Mouse (Mus musculus): ENCODE measurements around the gene Slc39a13.

Slc39a13 gene

DNA sequence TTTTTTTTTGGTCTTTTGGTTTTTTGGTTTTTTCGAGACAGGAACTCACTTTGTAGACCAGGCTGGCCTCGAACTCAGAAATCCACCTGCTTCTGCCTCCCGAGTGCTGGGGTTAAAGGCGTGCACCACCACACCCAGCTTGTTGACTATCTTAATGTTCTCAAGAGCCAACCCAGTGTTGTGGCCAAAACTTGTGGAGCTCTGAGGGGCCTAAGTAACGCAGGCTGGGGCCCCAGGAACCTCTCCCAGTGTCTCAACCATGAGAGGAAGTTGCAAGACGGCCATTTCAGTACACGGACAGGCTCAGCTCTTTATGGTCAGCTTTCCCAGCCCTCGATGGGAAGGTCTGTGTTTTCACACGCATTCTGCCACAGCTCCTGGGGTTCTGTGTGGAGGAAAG, 18.8 kb upstream of the Slc39a13 start:
- no peak for DNase-seq (ENCODE audit: low spot score in 2 of 2)

DNA sequence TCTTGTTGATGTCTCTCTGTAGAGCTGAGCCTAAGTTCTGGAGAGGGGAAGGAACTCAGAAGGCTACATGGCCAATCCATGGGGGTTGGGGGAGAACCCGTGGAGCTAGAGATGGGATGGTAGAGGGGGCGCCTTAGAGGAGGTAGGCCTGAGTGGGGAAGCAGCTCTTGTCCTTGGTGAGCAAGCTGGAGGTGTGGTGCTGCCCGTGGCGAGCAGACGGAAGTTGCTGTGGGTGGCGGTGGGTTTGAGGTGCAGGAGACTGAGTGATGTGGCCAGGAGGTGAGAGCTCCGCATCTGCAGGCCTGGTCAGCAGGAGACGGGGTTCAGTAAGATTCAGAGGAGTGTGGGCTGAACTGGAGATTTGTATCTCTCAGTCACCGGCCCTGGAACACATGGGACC, 17.2 kb upstream of the Slc39a13 start:
- DNase-seq (ENCODE audit: low spot score in 2 of 2) = no peak

DNA sequence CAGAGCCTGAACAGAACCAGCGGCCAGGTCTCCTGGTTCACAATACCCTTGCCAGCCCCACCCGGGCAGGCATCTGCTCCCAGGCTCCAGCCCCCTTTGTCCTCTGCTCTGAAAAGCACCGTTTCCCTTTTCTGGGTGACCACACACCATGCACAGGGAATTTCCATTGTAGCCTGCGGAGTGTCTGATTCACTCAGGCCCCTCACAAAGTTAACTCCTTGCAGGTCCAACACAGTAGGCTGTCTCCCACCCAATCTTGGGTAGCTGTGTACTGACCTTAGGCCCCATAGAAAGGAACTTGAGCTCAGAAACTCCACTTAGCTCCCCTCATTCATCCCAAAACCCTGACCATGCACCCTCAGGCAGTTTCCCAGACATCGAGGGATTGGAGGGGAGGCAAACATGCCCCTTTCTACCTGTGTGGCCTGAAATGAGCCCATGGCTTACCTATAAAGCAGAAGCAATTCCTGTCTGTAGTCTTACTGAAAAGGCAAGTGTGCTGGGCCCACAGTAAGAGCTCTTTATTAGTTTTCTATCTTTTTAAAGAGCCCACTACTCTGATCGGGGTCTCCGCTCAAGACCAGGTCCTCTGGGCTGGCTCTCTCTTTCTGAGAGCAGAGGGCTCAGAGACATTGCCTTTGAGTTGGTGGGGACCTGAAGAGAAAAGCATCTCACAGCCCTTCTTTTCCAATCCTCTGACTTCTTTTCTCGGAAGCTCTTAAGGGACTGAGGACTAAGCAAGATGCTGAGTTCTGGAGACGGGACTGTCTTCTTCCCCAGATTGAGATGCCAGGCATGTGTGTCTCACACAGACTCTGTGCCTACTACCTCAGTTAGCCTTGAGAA, 16.4 kb upstream of the Slc39a13 start:
- DNase-seq (ENCODE audit: low spot score in 2 of 2) = no peak

DNA sequence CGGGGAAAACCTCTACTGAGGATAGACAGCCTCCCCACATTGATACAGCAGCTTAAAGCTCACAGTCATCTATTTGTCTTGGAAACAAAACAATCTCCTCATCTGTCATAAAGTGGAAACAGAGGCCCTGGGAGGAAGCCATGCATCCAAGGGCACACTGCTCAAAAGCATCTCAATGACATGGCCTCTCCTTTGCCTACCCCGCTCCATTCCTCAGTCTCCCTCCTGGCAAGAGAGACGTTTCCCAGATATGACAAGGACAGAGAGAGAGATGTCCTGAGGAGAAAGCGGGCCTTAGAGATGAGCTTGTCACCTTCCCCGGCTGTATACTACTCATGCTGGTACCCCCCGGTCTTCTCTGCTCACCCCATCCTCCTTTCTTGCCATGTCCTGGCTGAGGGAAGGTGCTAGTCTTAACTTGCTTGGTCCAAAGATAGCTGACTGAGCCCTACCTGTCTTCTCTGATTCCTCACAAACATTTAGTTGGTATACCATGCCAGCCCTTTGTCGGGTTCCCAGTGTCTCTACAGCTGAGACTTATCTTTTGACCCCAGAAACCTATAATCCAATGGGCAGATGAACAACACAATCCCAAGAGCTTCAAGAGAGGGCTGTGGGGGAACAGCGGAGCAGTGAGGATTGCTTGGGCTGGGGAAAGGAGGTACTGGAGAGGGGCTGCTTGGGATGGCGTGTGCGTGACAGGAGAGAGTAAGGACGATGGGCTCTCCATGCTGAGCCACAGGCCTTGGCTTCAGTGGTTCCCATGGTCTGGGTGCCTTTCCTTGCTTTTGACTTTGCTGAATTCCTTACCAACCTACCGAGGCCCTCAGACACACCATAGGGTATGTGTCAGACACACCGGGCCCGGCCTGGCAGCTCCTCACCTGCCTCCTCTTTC, 15.5 kb upstream of the Slc39a13 start:
- DNase-seq (ENCODE audit: low spot score in 2 of 2) = no peak

DNA sequence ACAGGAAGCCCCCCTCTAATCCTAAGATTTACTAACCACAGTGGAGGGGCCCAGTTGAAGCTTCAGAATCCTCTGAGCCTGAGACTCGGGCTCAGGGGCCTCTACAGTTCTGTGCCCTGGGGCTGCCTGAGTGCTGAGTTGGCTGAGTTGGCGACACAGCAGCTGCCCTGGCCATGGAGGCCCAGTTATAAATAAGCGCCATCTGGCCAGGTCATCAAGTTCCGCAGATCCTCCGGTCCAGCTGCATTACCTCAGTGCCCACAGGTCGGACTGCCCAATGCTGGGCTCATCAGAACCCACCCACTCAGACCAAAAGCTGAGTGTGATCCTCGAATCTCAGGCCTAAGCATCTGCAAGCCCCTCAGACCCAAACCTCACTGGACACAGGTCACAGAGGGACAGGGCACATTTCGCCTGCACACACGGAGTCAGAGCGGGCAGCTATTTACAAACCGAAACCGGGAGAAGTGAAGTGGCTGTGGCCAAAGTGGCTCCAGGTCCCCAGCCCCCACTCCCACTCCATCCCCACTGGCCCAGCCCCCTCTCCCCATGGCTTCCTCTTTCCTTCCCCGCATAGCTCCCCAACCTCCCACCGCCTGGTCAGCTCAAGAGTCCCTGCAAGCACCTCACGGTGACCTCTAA, 14.1 kb upstream of the Slc39a13 start:
- DNase-seq (ENCODE audit: low spot score in 2 of 2) = no peak

DNA sequence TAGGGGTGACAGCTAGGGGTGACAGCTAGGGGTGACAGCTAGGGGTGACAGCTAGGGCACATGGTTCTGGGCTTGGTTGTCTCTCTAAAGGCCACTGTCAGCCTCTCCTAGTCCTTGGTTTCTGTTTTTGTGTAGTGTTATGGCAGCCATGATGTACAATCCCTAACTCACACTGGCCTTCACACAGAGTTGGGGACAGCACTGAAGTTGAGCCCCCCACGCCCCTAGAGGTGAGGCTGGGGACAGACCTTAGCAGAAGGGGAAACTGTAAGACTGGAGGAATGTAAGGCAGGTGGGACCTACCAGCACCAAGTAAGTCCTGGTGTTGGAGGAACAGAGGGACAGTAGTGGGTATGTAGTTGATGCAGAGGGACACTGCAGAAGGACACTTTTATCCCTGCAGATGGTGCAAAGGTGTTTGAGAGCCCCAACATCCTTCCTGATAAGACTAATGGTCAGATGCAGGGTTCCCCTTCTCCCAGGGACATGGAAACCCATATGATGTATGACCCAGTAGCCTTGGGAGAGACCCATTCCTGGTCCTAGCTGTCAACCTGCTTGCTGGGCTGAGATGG, 13.2 kb upstream of the Slc39a13 start:
- DNase-seq (ENCODE audit: low spot score in 2 of 2) = no peak

DNA sequence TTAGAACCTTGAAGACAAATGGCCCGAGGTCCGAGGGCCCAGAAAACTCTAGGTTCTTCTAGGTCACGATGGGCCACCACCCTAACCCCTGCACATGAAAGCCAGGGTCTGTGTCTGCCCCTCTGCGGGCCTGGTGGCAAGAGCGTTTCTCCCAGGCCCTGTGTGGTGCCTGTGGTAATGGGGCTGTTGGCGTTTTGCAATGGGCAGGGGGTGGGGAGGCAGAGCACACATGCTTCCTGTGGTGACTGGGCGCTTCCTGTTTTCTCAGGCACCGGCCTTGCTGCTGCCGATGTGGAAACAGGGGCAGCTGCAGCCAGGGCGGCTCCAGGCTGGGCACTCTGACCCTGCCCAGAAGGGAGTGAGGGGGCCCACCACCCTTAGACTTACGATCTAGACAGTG, 12.6 kb upstream of the Slc39a13 start:
- DNase-seq (ENCODE audit: low spot score in 2 of 2) = no peak

DNA sequence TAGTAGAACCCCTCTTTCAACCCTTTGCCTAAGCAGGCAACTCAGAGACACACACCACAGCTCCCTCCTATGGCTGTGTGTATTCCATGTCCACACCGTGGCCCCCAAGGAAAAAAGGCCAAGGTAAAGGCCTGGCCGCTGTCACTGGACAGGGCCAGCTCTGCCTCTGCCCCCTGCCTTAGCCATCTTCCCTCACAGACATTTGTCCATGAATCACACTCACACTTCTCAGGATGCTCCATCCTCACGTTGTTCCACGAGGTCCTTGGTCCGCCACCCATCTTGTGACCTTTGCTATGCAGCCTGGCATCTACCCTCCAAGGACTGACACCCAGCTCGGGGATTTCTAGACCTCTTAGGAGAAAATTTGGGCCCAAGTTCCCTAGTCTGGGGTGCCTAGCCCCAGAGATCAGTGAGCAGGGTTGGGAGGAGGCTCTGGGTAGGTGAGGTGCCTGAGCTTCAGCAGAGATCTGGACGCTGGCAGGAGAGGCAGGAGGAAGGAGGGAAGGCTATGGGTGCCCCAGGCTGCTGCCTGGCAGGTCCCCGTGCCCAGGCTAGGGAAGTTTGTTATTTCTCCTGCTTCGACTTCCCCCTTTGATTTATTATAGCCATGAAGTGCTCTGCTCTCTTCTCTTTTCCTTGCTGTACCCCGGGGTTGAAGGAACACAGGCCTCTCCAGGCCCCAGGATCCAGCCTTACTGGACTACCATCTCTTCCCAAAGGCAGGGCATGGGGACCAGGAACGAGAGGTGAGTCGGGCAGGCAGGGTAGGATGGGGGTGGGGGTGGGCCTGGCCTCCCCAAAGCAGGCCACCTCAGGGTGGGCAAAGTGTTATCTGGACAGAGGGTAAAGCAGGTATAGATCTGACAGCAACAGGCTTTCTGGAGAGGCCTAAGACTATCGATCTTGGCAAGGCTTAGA, 11.8 kb upstream of the Slc39a13 start, which contains the start of gene Spi1:
TSS of gene Spi1 (plus strand) at position 616 of the 921 bp plus-strand sequence.
- no peak for DNase-seq (ENCODE audit: low spot score in 2 of 2)

DNA sequence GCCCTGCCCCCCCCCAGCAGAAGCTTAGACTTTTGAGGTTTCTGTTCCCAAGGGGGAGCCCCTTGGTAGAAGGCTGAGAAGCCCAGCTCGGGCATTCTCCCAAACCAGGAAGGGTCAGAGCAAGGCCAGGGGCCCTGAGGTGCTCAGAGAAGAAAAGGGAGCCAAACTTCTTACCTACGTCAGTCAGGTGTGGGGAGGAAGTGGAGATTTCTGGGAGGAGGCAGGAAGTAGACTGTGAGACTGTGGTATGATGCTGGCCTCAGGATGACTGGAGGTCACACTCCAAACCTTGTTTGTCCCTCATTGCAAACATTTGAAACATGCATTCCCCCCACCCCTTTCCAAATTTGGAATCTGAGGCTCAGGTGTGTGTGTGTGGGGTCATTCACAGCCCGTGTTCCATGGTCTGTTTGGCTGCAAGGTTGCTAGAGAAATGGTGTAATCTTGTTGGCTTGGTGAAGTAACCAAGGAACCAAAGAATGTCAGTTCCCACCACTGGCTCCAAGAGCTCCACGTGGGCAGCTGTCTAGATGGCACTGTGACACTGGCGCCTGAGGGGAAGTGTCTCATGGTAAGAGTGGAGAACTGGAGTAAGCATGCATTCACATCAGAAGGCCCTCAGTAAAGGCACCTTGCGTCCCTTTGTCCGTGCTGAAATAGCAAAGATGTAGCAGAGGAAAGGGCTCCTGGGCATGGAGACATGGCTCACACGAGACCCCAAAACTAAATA, 10.7 kb upstream of the Slc39a13 start:
- DNase-seq (ENCODE audit: low spot score in 2 of 2) = no peak

DNA sequence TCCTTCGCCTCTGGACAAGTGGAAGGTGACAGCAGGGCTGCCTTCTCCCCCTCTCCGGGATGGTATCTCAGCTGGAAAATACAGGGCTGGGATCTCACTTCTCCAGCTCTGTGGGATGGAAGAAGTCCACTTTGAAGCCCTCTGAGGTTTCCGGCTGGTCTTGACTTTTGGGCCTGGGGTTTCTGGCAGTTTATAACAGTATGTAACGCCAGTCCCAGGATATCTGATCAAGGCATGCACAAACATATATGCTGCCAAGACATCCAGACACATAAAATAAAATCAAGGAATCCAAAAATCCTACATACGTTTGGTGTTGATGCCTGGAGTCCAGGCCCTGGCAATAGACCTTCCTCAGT, 8.8 kb upstream of the Slc39a13 start:
- DNase-seq (ENCODE audit: low spot score in 2 of 2) = no peak

DNA sequence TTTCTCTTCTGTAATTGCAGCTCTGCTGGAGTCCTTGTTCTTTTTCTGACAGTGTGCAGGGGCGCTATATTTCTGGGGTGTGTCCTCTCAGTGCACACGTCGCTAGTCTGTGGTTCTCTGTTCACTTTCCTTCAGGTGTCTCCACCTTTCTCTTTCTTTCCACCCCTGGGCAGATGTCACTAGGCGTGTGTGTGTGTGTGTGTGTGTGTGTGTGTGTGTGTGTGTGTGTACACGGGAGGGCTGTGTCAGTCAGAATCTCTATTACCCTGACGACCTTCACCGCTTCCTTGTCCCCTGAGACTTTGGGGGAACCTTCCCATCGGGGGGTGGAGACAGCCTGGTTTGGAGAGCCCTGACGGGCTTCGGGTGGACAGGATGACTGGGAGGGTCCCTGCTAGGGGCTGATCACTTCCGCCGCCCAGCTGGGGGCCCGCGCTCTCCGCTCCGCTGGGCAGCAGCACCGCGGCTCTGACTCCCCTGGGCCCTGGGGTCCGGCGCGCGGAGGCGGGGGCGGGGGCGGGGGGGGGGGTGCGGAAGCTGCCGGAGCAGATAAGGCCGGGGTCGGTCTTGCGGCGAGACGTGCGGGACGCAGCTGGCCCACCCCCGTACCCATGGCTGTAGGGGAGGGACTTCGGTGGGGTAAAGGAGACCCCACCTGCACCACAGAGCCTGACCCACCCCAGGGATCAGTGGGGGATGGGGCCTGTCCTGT, 8.3 kb upstream of the Slc39a13 start:
- DNase-seq (ENCODE audit: low spot score in 2 of 2) = no peak

DNA sequence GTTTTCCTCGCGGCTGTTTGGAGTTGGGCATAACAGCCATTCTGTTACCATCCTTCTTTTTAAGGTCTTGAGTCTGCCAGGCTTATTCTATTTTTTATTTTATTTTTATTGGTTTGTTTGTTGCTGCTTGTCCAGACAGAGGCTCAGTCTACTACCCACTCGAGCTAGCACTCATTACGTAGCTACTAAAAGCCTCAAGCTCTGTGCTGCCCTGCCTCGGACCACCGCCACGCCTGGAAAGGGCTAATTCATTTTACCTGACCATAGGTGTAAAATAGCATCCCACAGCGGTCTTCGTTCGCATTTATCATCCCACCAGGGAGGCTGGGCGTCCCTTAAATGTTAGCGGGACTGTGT, 7.7 kb upstream of the Slc39a13 start:
- no peak for DNase-seq (ENCODE audit: low spot score in 2 of 2)

DNA sequence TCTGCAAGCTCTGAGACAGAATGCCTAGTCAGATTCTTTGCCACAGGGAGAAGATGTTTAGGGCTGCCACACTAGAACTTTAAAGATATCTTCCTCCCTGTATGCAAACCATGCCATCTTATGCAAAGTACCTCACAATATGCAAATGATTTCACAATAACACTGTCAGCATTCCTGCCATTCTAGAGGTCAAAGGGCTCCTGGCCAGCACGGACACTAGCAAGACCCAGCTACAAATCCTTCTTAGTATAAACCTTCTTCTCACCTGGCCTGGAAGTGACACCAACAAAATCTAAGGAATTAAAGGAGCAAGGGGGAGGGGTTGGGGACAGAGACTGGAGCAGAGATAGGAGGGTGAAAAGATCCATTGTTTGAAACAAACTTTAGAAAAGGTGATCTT, 1.9 kb upstream of the Slc39a13 start:
- DNase-seq (ENCODE audit: low spot score in 2 of 2) = no peak

DNA sequence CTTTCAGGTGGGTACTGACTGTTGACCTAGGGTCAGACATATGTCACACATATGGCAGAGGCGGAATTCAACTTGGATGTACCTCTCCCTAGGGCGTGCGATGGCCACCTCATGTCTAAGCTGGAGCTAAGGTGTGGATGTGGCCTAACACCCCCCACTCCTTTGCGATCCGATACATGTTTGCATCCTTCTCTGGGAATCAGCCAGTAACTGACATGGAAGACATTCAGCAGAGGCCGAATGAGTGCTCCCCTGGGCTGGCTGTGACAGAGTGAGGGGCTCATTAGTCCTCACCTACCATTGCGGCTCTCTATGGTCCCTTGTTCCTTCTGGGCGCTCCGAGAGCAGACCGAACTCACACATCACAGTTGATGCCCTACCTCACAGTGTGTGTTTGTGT, 842 bp upstream of the Slc39a13 start:
- DNase-seq (ENCODE audit: low spot score in 2 of 2) = no peak

DNA sequence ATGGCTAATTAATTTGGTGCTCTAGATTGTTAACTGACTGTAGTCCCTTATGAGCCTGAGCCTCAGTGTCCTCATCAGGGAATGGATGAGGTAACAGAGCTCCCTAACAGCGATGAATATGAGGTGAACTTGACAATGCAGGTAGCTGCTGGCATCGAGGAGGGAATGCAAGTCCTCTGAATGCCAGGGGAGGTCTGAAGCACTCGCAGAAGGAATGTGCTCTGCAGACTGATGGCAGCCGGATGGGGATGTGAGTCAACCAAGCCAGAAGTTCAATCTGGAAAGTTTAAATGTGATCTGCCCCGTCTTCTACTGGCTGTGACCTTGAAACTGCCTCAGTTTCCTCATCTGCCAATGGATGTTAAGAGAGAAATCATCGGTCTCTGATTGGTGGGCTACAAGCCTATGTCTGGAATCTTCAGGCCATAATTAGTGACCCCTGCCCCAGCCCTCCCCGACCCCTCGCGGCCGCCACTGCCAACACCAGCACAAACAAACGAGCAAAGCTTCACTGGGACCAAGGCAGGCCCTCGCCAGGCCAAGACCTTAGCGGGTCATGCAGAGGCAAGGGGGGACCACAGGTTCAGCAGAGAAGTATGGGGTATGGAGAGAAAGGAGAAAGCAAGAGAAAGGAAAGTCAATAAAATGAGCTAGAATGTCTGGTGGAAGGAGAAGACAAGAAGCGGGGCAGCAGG, 764 bp downstream of the Slc39a13 start:
- DNase-seq (ENCODE audit: low spot score in 2 of 2) = no peak

DNA sequence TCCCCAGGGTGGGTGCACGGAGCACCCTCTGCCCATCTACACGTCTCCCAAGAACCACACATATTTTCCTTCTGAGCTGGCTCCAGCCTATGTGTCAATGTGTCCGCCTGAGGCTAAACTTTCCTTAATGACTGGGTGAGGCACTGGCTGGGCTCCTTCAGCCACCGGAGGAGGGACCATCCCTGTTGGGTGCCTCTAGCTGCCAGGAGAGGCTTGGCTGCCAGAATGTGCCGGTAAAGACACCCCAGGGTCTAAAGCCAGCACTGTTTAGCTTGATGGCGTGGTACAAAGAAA, 1.4 kb downstream of the Slc39a13 start:
- DNase-seq (ENCODE audit: low spot score in 2 of 2) = no peak

DNA sequence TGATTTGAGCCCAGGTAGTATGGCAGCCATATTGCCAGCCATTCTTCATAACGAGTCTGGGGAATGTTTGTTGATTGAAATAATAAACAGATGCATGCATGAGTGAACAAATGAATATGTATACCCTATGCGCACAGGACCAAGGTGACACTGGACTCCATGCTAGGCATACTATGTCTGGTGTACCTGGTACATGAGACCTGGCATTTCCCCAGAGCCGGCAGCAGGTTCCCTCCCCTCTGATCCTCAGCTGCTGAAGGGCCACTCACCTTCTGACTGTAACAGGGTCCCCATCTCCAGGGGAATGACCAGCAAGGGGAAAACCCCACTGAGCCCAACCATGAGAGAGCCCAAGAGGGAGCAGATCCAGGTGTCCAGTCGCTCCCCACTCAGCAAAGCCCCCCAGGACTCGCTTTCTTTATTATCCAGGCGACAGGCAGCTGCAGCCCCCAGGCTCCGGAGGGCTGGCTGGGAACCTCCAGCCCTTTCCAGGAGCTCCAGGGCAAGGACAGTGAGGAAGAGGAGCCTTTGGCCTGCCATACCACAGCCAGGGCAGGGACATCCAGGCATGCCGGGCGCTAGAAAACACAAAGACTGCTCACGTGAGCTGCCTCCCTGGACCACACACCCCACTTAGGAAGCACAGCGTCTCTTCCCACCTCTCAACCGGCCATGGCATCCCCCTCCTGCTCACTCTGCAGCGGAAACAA, 1.9 kb downstream of the Slc39a13 start:
- no peak for DNase-seq (ENCODE audit: low spot score in 2 of 2)

DNA sequence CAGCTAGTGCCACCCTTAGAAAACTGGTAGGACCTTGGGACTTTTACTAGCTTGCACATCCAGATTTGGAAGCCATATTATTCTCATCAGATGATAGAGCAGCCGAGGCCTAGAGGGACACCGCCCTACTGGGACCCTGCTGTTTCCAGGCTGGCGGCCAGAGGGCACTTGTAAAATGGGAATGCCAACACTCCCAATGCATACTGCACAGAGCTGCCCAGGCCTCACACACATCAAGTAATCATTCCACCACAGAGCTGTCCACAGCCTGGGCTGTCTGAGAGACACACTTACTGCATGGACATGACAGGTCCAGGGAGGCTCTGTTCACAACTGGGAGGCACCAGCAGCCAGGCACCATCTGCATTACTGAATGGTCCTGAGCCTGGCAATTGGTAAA, 3.8 kb downstream of the Slc39a13 start:
- no peak for DNase-seq (ENCODE audit: low spot score in 2 of 2)

DNA sequence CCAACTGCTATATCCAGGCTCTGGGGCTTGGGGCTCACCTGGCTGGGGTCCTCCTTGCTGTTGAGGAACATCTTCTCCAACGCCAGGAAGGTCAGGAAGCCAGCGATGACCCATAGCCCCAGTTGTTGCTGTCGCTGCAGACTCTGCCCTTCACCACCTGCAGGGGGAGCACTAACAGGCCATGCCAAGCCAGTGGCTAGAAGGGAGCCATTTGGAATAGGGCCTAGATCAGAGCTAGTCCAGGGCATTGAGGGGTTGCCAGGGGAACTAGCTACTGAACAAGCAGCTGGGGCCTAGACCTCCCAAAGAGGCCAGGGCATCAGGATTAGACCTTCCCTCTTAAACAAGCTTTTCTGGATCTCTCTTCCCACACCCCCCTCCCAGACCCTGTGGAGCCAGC, 4.7 kb downstream of the Slc39a13 start:
- DNase-seq (ENCODE audit: low spot score in 2 of 2) = peak in 1 of 2 experiments; percentile 51

Data from frontal cortex, postnatal 36 days (tissue).